Mouse (Mus musculus): ENCODE results near the gene Dhrs7c. TPM values are rescaled to one million over a fixed set of nuclear protein-coding genes. Genes with fewer than 3 reads are reported as not detected.

Dhrs7c gene
- polyA plus RNA-seq, 1 experiment from 2014 or later: 1.3 TPM

- WGBS: 75% methylated on average over 11 of the region's 11 CpGs
- Histone ChIP-seq H3K9ac (no peak overlapping the region), H3K36me3 (no peaks in the 10 kb centered on the region), H3K27ac (ENCODE audit: poor library complexity, severe bottlenecking) (no peak overlapping the region), H3K4me2 (no peak overlapping the region), H3K4me3 (no peak overlapping the region), H3K27me3 (replicated peaks) (no peaks in the 10 kb centered on the region), H3K9me3 (replicated peaks) (no peaks in the 10 kb centered on the region), H3K4me1 (replicated peaks) (peaks cover 11% of the 10 kb centered on the region; the same call in 1 of the 2 replicates)
- ATAC-seq (ENCODE audit: insufficient number of reproducible peaks, low FRiP score): no peak
These were observed 9.0 kb downstream of the Dhrs7c start for GRCm38 (mm10) chr11:67806832-67807597.

GRCm38 (mm10) chr11:67808051-67808450 is 10.1 kb downstream of the Dhrs7c start:
- H3K27me3 ChIP-seq (replicated peaks): no peaks in the 10 kb centered on the region
- no peak overlapping the region for H3K9ac ChIP-seq
- WGBS: 66% methylated on average over 5 of the region's 5 CpGs
- H3K9me3 ChIP-seq (replicated peaks): no peaks in the 10 kb centered on the region
- no peaks in the 10 kb centered on the region for H3K36me3 ChIP-seq
- peaks cover 11% of the 10 kb centered on the region; the same call in 1 of the 2 replicates for H3K4me1 ChIP-seq (replicated peaks)
- ATAC-seq (ENCODE audit: insufficient number of reproducible peaks, low FRiP score): no peak
- no peak overlapping the region for H3K4me3 ChIP-seq
- no peak overlapping the region for H3K4me2 ChIP-seq
- H3K27ac ChIP-seq (ENCODE audit: poor library complexity, severe bottlenecking): no peak overlapping the region

DNA sequence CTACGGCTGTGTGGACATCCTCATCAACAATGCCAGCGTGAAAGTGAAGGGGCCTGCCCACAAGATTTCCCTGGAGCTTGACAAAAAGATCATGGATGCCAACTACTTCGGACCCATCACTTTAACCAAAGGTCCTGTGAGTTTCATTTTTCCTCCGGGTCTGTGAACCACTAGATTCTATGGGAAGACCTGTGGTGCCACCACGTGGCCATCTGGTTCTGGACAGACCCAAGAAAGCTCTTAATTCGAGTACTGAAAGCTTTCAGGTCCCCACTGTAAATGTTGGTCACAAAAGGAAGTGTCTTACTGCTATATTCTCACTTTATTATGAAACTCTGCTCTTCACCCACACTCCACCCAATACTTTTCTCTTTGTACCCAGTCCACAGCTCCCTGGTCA is 13.5 kb downstream of the Dhrs7c start:
- ATAC-seq (ENCODE audit: insufficient number of reproducible peaks, low FRiP score): no peak
- 73% methylated on average over 6 of the region's 6 CpGs for WGBS
- Histone ChIP-seq H3K36me3 (no peaks in the 10 kb centered on the region), H3K27ac (ENCODE audit: poor library complexity, severe bottlenecking) (no peak overlapping the region), H3K9me3 (replicated peaks) (no peaks in the 10 kb centered on the region), H3K4me2 (no peak overlapping the region), H3K9ac (no peak overlapping the region), H3K4me3 (no peak overlapping the region), H3K27me3 (replicated peaks) (peaks cover 10% of the 10 kb centered on the region; the same call in 1 of the 2 replicates), H3K4me1 (replicated peaks) (peaks cover 6% of the 10 kb centered on the region; the same call in 1 of the 2 replicates)

GRCm38 (mm10) chr11:67819604-67820003 is 21.6 kb downstream of the Dhrs7c start:
- Histone ChIP-seq H3K27ac (ENCODE audit: poor library complexity, severe bottlenecking) (no peak overlapping the region), H3K27me3 (replicated peaks) (peaks cover 9% of the 10 kb centered on the region; the same call in 1 of the 2 replicates), H3K4me2 (peak overlapping the region; percentile 61), H3K4me3 (peak overlapping the region; percentile 20; the same call in 1 of the 2 replicates), H3K4me1 (replicated peaks) (peaks cover 3% of the 10 kb centered on the region; the same call in 1 of the 2 replicates), H3K9ac (0 out of 2 replicates have a peak overlapping the region, but pooled peaks have one; percentile 16), H3K36me3 (no peaks in the 10 kb centered on the region), H3K9me3 (replicated peaks) (no peaks in the 10 kb centered on the region)
- no peak; the same call in 1 of the 2 replicates for ATAC-seq (ENCODE audit: insufficient number of reproducible peaks, low FRiP score)
- 14% methylated on average over 5 of the region's 5 CpGs for WGBS

GRCm38 (mm10) chr11:67820221-67820620 is 22.2 kb downstream of the Dhrs7c start:
- no peaks in the 10 kb centered on the region for H3K36me3 ChIP-seq
- no peak overlapping the region for H3K4me3 ChIP-seq
- no peak overlapping the region for H3K9ac ChIP-seq
- H3K27ac ChIP-seq (ENCODE audit: poor library complexity, severe bottlenecking): no peak overlapping the region
- H3K4me2 ChIP-seq: peak overlapping the region; percentile 61
- WGBS: 34% methylated on average over 4 of the region's 4 CpGs
- peaks cover 6% of the 10 kb centered on the region; the same call in 1 of the 2 replicates for H3K4me1 ChIP-seq (replicated peaks)
- no peak for ATAC-seq (ENCODE audit: insufficient number of reproducible peaks, low FRiP score)
- H3K9me3 ChIP-seq (replicated peaks): no peaks in the 10 kb centered on the region
- H3K27me3 ChIP-seq (replicated peaks): 0 out of 2 replicates have a peak, but pooled peaks cover 3% of the 10 kb centered on the region

DNA sequence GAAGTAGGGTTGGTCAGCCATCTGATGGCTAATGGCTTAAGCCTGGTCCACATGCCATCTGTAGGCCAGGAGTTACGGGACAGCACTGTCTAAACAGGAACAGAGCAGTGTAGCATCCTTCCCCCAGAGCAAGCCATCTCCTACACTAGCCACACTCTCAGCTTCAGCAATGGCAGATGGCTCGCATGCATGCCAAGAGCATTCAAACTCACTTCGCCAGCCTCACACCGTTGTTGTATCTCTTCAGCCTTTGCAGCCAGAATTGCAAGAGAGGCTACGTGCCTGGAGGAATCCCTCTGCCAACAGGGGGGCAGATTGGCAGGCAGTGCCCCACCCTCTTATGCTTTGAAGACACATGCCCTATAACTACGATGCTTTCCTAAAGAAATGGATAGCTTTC is 23.6 kb downstream of the Dhrs7c start:
- H3K27me3 ChIP-seq (replicated peaks): no peaks in the 10 kb centered on the region
- WGBS: 85% methylated on average over 6 of the region's 6 CpGs
- ATAC-seq (ENCODE audit: insufficient number of reproducible peaks, low FRiP score): no peak
- H3K36me3 ChIP-seq: no peaks in the 10 kb centered on the region
- peaks cover 12% of the 10 kb centered on the region for H3K4me1 ChIP-seq (replicated peaks)
- H3K27ac ChIP-seq (ENCODE audit: poor library complexity, severe bottlenecking): no peak overlapping the region
- H3K9ac ChIP-seq: no peak overlapping the region
- H3K9me3 ChIP-seq (replicated peaks): no peaks in the 10 kb centered on the region
- H3K4me2 ChIP-seq: no peak overlapping the region
- no peak overlapping the region for H3K4me3 ChIP-seq

DNA sequence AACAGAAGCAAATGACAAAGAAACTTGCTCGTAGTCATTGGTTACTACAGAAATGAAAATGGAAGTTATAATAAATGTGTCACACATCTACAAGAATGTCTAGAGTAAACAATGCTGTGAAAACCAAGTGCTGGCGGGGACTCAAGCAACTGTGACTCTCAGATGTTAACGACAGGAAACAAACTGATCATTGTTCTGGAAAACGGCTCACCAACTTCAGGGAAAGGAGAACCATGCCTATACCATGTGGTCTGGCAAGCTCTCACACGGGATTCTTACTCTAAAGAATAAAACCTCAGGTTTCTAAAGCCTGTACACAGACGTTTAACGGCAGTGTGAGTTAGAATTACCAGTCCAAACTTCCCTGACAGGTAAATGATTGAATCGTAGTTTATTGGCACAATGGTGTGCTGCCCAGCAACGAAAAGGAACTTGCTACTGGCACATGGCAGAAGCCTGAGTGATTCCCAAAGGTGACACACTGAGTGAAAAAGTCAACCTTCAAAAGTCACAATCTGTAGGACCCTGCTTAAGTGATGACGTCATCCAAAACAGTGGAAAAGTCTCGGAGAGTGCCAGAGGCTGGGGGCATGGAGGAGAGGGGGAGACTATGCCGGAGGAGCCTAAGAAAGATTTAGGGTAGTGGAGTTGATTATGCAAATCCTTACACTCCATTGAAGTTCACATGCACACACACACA is 30.5 kb downstream of the Dhrs7c start:
- Histone ChIP-seq H3K9me3 (replicated peaks) (no peaks in the 10 kb centered on the region), H3K9ac (no peak overlapping the region), H3K27me3 (replicated peaks) (no peaks in the 10 kb centered on the region), H3K4me1 (replicated peaks) (peaks cover 15% of the 10 kb centered on the region), H3K4me3 (no peak overlapping the region), H3K27ac (ENCODE audit: poor library complexity, severe bottlenecking) (no peak overlapping the region), H3K36me3 (no peaks in the 10 kb centered on the region), H3K4me2 (no peak overlapping the region)
- ATAC-seq (ENCODE audit: insufficient number of reproducible peaks, low FRiP score): no peak
- 48% methylated on average over 12 of the region's 12 CpGs for WGBS

GRCm38 (mm10) chr11:67829530-67829929 is 31.5 kb downstream of the Dhrs7c start:
- Histone ChIP-seq H3K9me3 (replicated peaks) (no peaks in the 10 kb centered on the region), H3K4me1 (replicated peaks) (peaks cover 15% of the 10 kb centered on the region), H3K27ac (ENCODE audit: poor library complexity, severe bottlenecking) (no peak overlapping the region), H3K4me3 (no peak overlapping the region), H3K4me2 (no peak overlapping the region), H3K9ac (no peak overlapping the region), H3K36me3 (no peaks in the 10 kb centered on the region), H3K27me3 (replicated peaks) (no peaks in the 10 kb centered on the region)
- WGBS: 70% methylated on average over 6 of the region's 6 CpGs
- no peak for ATAC-seq (ENCODE audit: insufficient number of reproducible peaks, low FRiP score)

DNA sequence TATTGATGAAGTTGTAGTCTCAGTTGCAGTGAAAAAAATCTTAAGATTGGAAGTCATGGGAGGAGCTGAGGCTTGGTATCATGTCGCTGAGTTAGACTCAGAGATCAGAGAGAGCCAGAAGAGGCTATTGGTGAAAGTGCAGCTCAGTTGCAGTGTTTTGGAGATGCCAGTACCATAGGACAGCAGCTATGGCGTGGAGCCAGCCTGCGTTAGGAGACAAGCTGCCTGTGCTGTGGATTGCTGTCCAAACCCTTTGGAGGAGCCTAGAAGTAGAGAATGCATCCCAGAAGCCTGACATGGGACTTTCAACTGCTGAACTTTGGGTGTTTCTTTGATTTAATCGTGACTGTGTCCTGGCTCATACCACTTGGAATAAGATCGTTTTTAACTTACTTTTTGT is 33.8 kb downstream of the Dhrs7c start:
- H3K4me3 ChIP-seq: no peak overlapping the region
- H3K27me3 ChIP-seq (replicated peaks): no peaks in the 10 kb centered on the region
- no peaks in the 10 kb centered on the region for H3K9me3 ChIP-seq (replicated peaks)
- no peak overlapping the region for H3K4me2 ChIP-seq
- H3K36me3 ChIP-seq: no peaks in the 10 kb centered on the region
- 58% methylated on average over 5 of the region's 5 CpGs for WGBS
- H3K9ac ChIP-seq: no peak overlapping the region
- H3K4me1 ChIP-seq (replicated peaks): peaks cover 13% of the 10 kb centered on the region
- no peak overlapping the region for H3K27ac ChIP-seq (ENCODE audit: poor library complexity, severe bottlenecking)
- ATAC-seq (ENCODE audit: insufficient number of reproducible peaks, low FRiP score): no peak

- peaks cover 7% of the 10 kb centered on the region; the same call in 1 of the 2 replicates for H3K4me1 ChIP-seq (replicated peaks)
- H3K36me3 ChIP-seq: no peaks in the 10 kb centered on the region
- H3K27me3 ChIP-seq (replicated peaks): no peaks in the 10 kb centered on the region
- H3K9ac ChIP-seq: no peak overlapping the region
- H3K4me2 ChIP-seq: no peak overlapping the region
- no peaks in the 10 kb centered on the region for H3K9me3 ChIP-seq (replicated peaks)
- no peak overlapping the region for H3K27ac ChIP-seq (ENCODE audit: poor library complexity, severe bottlenecking)
- WGBS: 74% methylated on average over 10 of the region's 10 CpGs
- ATAC-seq (ENCODE audit: insufficient number of reproducible peaks, low FRiP score): no peak
- H3K4me3 ChIP-seq: no peak overlapping the region
These were observed 37.6 kb downstream of the Dhrs7c start for GRCm38 (mm10) chr11:67835408-67836078.

- H3K4me3 ChIP-seq: no peak overlapping the region
- no peaks in the 10 kb centered on the region for H3K27me3 ChIP-seq (replicated peaks)
- no peak overlapping the region for H3K9ac ChIP-seq
- WGBS: 64% methylated on average over 1 of the region's 1 CpGs
- no peak overlapping the region for H3K27ac ChIP-seq (ENCODE audit: poor library complexity, severe bottlenecking)
- peaks cover 7% of the 10 kb centered on the region; the same call in 1 of the 2 replicates for H3K4me1 ChIP-seq (replicated peaks)
- no peaks in the 10 kb centered on the region for H3K9me3 ChIP-seq (replicated peaks)
- no peaks in the 10 kb centered on the region for H3K36me3 ChIP-seq
- no peak overlapping the region for H3K4me2 ChIP-seq
- ATAC-seq (ENCODE audit: insufficient number of reproducible peaks, low FRiP score): no peak
These were observed 41.8 kb downstream of the Dhrs7c start for GRCm38 (mm10) chr11:67839810-67840209.
